Mouse (Mus musculus) bone marrow macrophage, adult 2 months (primary cell): ENCODE data around the gene 1700008O03Rik.

Experiments used
- CTCF ChIP-seq: IDR thresholded peaks from 2 replicates; pipeline ENCODE4 v1.5.1; 2012; ENCODE audit warnings: low read depth, mild to moderate bottlenecking, low read length, moderate library complexity
- POLR2A ChIP-seq: IDR thresholded peaks from 2 replicates; pipeline ENCODE4 v1.6.1; 2012; ENCODE audit warnings: mild to moderate bottlenecking, low read depth, low read length, borderline replicate concordance

GRCm38 (mm10) chr7:44332336-44332735 is 53.3 kb downstream of the 1700008O03Rik start:
- TF ChIP-seq CTCF (no peak), POLR2A (no peak)
